Mouse (Mus musculus): ENCODE measurements around the gene Trmt1l.

GRCm38 (mm10) chr1:151426947-151427600, 1.3 kb upstream of the Trmt1l start:
- no peak for TF ChIP-seq CTCF (IDR thresholded peaks at IDR 0.05; ENCODE audit: low read depth)
- TF ChIP-seq EP300 (optimal IDR thresholded peaks at IDR 0.05), result no peak

Measured in stomach, postnatal 0 days (tissue).